Mouse (Mus musculus): ENCODE results near the gene Coro2b.

Gene Coro2b

DNA sequence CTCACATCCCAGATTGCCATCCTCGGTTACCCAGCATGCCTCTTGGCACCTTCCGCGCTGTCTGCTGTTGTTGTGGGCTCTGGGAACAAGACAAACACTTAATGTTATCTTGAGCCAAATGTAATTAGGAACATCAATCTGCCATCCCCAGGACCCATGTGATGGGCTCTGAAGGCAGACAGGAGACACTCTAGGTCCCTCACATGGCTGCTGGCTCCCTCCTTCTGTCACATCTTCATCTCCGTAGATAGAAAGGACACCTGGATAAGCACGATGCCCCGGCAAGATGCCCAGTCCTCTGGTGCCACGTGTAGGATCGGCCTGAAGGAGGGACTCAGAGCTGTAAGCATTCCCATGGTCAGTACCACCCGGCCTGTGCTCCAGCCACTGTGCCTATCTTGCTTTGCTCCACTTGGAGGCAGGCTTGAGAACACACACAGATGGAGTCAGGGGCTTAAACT is 2.4 kb upstream of the Coro2b start:
- DNase-seq (ENCODE audit: low read depth, low spot score): no peak

DNA sequence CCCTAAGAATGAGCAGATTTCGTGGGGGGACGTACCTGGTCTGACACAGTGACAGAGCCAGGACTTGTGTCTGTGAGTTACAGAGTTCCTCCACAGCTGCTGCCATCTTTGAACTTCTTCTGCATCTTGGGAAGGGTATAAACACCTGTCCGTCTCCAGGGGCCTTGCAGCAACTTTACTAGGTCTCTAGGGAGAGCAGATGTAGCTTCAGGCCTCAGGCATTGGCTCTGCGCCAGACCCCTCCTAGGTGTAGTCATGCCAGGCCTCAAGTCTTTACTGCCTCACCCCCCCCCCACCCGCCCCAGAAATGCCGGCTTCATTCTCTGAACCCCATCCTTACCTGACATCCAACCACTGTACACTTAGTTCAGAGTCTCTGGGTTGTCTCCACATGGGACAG is 1.1 kb upstream of the Coro2b start:
- DNase-seq (ENCODE audit: low read depth, low spot score): peak; percentile 47

DNA sequence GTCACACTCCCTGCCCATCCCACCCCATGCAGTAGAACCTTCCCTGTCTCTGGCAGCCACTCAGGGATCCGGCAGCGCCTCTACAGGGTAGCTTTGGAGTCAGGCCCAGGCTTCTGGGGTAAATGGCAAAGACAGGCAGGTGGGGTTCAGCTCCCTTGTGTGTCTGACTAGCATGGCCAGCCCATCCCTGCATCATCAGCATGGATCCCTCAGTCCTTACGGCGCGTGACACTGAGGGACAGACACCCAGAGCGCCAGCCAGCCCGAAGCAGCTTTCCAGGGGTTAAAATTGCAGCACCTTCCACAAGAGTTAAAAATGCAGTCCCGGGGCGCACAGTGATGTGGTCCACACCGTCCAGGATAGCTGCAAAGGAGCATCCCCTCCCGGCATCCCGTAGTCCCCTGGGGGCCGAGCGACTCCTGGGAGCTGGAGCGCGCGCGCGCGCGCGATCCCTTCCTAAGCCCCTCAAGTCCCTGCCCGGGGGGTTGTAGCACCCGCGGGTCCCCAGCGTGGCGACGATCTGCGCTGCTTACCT is 657 bp downstream of the Coro2b start:
- DNase-seq (ENCODE audit: low read depth, low spot score): no peak

DNA sequence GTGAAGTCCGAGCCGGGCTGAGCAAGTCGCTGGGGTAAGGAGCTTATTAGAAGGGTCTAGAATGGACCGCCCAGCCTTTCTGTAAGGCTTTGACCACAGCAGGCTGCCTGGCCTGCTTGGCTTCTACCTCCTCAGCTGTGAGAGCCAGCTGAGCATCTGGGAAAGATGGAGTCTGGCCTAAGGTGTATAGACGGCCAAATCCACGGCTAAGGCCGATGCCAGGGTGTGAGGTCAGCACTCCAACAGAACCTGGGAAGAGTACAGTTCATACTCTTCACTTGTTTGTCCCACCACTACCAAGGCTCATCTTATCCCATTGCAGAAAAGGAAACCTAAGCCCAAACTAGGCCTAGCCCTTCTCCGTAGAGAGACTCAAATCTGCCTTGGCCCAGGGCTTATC is 1.3 kb downstream of the Coro2b start:
- no peak for DNase-seq (ENCODE audit: low read depth, low spot score)

DNA sequence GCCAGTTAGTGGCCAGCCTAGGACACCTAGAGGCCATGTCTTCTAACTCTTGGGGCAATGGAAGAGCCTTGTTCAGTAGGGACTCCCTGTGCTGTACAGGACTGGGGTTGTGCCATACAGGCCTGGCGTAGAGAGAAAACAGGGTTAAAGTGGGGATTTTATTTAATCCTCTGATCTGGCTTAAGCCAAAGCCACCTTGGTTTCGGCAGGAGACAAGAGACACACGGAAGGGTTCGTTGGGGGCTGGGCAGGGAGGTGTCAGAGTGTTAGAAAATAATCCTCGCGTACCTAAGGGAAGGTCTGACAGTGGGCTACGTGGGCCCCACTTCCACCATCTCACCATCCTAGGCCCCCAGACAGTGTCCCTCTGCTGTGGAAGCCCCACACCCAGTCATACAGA is 2.2 kb downstream of the Coro2b start:
- DNase-seq (ENCODE audit: low read depth, low spot score): no peak

DNA sequence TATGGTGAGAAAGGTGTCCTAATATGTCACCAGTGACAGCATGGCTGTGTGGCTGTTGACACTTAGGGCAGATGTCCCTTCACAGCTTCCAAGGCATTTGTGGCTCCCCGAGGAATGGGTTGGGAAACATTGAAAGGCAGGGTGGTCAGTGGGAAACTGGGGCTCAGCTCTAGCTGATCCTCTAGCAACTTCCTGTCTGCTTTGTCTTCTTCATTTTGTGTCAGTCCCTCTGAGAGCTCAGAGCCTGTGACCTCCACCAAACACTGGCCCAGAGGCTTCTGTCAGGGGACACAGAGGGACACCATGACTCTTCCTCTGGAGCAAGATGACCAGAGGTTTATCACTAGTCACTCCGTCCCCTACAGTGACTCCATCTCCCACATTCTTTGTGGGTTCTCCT is 2.7 kb downstream of the Coro2b start:
- DNase-seq (ENCODE audit: low read depth, low spot score): no peak

DNA sequence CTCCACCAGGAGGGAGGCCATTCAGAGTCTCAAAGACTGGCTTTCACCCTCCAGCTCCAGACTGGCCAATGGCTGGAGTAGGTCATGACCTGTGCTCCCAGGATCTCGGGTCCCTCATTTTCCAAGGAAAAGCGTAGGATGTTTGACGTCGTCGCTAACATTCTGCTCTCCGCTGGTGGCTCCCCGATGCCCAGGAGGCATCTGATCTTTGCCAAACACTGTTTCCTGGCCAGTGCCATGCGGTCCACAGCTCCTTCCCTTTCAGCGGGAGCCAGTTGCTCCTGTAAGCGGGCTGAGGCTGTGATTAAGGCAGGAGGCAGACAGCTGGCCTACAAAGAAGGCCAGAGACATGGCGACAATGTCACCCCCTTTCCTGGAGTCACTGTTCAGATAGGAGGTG is 4.0 kb downstream of the Coro2b start:
- DNase-seq (ENCODE audit: low read depth, low spot score): no peak

DNA sequence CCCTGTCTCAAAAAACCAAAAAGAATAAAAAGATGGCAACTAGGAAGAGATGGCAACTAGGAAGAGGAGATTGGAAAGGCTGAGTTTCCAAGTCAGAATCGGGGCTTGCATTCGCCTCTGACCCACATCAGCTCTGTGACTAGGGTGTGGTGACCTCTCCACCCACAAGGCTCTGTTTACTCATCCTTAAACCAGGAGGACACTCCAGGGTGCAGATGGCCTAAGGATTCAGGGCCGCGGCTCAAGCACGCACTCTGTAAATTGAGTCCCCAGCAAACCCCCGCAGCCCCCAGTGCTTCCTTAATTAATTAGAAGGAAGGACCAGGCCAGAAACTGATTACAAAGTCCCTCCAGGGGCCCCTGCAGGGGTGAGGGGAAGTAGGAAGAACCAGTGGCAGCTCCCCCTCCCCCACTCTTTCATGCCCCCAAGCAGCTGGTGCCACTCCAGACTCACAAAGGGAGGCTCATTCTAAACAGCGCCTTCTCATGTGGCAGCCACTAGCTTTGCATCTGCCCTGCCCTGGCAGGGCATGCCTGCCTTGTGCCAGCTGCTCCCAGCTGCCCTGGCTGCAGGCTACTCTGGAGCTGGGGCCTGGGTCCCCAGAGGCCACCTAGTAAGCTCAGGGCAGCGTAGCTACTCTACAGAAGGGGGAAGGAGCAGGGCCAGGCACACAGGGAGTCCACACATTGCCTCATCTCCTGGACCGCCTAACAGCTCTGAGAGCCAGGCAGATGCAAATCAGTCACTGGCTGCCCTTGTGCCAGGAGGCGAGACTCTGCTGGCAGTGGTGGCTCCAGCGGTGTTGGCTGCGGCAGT is 5.2 kb downstream of the Coro2b start:
- peak; percentile 84 for DNase-seq (ENCODE audit: low read depth, low spot score)

DNA sequence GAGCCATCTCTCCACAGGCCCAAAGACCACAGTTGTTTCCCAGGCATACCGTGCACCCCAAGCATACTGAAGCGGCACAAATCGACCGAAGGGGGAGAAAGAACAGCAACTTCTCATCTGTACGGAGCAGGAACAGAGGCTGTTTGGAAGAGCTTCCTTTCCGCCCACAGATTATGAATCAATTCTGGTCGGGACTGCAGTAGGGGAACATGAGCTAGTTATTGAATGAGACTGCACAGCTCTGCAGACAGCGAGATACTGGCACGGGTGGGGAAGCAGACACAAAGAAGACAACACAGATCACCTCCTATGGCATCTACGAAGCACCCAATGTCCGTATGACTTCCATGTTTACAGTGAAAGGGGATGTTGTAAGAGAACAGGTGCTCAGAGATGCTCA is 8.3 kb downstream of the Coro2b start:
- no peak for DNase-seq (ENCODE audit: low read depth, low spot score)

DNA sequence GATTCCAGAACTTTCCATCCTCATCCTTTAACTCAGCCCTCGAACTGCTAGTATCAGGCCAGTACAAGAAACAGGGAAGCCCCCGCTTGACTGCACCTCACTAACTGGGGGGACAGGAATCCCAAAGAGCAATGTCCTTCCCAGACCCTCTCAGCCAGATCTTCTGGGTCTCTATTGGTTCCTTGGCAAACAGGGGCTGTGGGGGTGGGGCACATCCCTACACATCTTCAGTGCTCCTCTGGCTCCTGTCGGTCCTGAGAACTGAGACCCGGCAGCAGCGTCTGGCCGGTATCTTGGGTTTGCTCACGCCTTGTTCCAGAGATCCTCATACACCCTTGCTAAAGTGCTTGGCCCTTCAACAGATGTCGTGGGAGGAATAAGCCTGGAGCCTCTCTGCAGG is 10.0 kb downstream of the Coro2b start:
- no peak for DNase-seq (ENCODE audit: low read depth, low spot score)

DNA sequence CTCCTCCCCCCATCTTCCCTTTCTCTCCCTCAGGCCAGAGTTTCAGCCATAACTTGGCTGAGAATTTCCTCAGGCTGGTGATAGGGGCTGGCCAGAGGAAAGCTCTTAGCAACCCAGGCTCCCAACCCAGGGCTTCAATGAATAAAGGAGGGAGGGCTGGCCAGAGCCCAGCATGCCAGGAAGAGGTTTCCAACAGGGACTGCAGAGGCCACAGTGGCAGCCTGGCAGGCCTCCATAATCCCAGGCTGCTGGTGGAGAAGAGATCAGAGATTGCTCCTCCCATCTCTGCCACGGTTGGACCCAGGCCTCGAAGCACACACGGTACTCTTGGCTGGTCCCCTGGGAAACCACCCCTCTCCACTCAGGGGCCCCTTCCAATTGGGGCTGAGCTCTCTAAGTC is 10.4 kb downstream of the Coro2b start:
- DNase-seq (ENCODE audit: low read depth, low spot score): no peak

DNA sequence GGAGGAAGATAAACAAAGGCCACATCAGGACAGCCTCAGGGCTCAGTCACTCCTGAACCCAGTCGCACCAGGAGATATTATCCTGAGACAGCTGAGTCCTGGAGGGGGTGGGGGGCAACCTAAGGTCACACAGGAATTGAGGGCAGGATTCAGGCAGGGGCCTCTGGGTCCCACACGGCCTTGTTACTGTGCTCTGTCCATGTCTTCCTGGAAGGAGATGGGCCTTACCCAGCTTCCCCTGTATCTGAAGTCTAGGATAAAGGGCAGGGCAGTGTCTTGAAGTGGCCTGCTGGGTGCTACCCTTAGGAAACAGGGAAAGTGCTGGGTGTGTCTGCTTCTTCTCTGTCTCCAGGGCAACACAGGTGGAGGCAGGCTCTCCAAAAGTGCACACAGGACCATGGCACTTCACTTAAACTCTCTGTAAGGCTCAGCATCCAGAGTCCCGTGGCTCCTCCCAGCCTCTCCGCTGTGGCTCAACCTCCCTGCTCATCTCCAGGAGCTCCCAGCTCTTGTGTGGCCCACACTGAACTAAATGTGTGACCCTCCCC is 12.0 kb downstream of the Coro2b start:
- DNase-seq (ENCODE audit: low read depth, low spot score): no peak

DNA sequence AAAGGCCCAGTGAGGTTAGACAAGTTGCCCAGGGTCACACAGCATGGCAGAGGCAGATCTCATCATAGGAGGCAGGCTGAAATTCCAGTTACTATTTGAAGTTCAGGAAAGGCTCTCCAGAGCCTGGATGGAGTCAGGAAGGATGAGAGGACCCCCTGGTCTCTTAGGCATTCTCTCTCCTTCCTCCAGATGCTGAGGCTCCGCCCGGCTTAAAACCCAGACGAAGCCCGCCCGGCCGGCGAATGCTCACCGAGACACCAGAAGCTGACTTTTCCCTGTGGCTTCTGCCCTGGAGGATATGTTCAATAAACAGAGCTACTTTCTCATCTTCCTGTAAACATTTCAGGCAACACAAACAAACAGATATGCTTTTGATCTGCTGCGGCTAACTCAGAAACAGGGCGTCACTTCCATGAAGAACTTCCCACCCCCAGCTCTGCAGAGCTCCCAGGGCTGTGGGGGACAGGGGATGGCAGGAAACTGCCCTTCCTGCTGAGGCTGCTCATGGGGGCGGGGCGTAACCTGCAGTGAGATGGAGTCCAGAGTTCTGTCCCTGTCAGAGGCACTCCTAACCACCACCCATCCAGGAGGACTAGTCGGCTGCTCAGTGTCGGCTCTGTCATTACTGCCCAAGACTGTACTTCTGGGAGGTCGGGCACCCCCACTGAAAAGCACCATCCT is 13.9 kb downstream of the Coro2b start:
- DNase-seq (ENCODE audit: low read depth, low spot score): no peak

DNA sequence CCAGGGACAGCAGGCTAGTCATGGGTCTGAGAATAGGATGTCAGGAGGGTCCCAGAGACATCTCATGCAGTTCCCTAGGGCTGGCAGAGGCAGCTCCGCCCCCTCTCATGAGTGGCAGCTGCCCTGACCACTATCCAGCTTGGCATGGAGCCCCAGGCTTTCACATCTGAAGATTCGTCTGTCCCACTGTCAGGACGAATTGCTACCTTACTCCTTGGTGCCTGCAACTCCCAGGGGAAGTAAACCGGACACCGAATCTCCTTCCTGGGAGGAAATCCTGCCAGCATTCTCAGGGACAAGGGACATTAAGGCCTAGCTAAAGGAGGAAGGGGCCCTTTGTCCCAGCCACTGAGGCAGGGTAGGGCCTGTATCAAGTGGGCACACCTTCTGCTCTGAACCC is 14.6 kb downstream of the Coro2b start:
- DNase-seq (ENCODE audit: low read depth, low spot score): no peak

DNA sequence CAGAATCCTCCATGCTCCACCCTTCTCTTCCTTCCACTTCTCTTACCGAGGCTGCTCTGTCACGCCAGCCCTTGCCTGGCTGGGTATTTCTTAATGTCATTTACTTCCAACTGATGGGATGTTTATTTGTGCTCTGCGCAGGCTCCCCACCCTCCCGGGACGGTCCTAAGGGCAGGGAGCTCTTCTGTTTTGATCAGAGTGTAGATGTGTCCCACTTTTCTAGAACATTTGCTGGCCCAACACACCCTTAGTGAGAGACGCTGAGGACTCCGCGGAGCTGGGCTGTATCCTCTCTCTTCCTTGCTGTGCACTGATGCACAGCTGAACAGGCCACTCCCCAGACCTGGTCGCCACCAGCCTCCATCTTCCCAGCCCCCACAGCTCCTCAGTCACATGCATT is 15.3 kb downstream of the Coro2b start:
- no peak for DNase-seq (ENCODE audit: low read depth, low spot score)

DNA sequence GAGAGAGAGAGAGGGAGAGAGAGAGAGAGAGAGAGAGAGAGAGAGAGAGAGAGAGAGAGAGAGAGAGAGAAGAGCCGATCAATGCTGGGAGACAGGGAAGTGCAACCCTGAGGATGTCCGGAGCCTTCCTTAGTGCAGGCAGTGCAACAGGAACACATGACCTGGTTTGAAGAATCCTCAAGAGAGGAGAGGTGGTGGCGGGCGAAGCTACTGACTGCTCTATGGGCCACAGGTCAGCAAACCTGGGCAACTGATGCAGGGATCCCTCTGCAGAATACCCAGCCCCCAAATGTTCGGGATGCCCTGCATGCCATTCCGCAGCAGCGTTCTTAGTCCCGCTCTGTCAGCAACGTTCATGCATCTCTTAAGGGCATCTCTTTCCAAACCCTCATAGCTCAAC is 15.9 kb downstream of the Coro2b start:
- DNase-seq (ENCODE audit: low read depth, low spot score): no peak

DNA sequence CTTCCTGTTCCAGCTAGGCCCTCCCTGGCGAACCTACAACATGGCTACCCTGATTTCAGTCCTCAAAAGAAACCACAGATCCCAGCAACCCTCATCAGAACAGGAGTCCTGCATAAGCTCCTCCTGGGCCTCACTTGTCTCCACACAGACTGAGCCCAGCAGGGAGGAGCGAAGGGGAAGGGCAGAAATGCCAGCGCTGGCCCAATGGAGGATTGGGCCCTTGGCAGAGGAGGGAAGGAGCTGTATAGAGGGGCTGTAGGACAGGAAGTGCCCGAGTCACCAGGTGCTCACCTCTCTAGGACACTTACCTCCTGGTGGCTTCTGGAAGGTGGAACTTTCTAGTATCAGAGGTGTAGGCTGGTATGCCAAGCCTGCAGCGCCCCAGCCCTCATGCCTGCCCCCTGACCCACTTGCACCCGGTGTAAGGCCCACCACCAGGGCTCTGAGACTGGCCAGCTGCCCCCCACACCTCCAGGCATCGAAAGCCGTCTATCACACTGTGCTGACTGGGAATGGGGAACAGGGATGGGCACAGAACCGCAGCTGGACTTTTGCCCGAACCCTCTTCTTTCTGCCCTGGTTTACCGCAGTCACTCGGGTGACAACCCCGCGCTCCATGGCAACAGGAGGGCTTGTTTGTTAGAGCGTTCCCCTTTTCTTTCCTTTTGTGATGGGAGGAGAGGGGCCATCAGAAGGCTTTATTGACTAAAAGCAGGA is 16.9 kb downstream of the Coro2b start:
- DNase-seq (ENCODE audit: low read depth, low spot score): no peak

DNA sequence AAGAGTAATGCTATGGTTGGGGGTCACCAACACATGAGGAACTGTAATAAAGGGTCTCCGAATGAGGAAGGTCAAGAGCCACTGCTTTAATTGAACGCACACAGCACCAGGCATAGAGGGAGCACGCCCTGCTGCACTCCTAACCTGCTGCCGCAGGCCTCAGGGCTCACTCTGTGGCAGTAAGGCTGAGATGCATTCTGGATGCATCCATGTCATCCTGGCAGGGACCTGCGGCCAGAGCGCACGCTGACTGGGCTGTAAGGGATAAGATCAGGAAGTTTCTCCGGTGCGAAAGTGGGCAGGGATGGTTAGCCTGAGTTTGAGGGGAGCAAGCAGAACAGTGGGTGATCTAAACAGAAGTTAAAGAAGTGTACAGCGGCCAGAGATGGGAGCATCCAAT is 17.5 kb downstream of the Coro2b start:
- DNase-seq (ENCODE audit: low read depth, low spot score): no peak

DNA sequence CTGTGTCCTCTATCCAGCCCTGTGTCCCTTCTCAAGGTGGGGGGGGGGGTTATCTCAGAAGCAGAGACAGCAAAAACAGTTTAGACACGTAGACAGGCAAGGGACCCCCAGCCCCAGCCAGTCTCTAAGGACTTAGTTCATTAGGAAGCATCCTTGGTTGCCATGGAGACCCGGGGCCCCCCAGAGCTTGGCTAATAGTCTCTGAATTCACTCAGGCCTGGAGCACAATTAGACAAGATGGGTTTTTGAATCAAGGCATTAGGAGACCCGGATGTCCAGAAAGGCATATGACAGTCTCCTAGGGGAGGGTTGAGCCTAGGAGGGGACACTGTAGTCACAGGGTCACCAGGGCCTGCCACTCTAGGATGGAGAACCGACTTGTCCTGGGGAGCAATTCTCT is 18.3 kb downstream of the Coro2b start:
- DNase-seq (ENCODE audit: low read depth, low spot score): no peak

DNA sequence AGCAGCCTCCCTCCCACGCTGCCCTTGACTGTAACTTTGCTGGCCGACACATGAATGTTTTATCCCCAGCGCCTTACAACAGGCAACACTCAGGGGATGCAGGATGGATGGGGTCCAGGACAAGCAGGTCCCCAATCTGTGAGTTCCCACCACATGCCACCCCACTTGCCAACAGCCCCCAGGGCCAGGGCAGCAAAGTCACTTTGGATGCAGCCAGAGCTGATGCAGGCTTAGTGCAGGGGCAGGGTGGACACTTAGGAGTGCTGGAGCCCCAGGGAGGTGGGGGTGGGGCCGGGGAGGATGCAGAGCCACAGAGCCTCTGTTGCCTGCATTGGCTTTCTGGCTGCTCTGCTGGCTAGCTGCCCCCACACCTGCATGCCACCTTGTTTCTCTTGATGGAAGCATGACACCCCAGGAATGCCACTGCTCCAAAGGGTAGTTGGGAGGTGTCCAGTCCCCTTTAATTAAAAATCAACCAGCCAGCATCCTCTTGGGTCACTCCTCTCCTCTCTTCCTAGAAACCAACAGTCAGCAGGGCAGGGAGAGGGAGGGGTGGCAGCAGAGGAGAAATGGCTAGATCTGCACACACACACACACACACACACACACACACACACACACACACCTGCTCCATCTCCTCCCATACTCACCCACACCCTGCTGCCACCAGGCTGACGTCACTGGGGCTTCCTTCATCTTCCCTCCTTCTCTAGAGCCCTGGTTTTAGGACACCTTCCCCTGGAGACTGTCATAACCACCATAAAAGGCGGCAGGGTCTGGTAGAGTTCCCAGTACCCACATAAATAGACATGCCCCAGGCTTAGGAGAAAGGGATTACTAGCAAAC is 19.5 kb downstream of the Coro2b start:
- DNase-seq (ENCODE audit: low read depth, low spot score): no peak

DNA sequence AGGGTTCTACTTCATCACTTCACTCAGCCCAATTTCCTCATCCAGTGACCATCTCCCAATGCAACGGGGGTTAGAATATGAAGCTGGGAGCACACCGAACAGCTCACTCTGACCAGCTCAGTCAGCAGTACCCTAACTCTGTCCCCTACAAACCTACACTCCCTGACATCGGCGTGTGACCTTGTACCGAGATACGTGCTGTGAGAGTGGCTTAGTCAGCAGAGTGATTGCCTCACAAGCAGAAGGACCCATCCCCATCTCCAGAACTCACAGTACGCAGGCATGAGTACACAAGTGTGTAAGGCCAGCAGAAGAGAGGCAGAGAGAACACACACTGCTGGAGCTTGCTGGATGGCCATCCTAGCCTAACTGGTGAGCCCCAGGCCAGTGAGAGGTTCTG is 21.7 kb downstream of the Coro2b start:
- no peak for DNase-seq (ENCODE audit: low read depth, low spot score)
